Mouse (Mus musculus) forebrain, embryonic 13.5 days (tissue): ENCODE measurements at regions not wholly inside any gene's neighbourhood (a gene's known extent, or its start where the extent isn't known, plus 50 kb on each side); places are given as distances from the start of the nearest gene placed in this dataset.

ENCODE experiments used
- ATAC-seq: fragments of 200-750 bp; cut with Nextera tagmentation; 2 replicates; pipeline ENCODE4 v1.8.0; 2017
- H3K27ac ChIP-seq: fragments of 300-500 bp; sonication (generic); 2 replicates; pipeline ENCODE4 v1.5.1; 2015; ENCODE audit warnings: inconsistent platforms, mild to moderate bottlenecking, moderate library complexity
- H3K27me3 ChIP-seq: fragments of 300-500 bp; sonication (generic); 2 replicates; pipeline ENCODE4 v1.6.1; 2015; ENCODE audit warnings: mild to moderate bottlenecking, inconsistent platforms
- H3K36me3 ChIP-seq: fragments of 300-500 bp; sonication (generic); 2 replicates; pipeline ENCODE4 v1.6.1; 2015; ENCODE audit warnings: mild to moderate bottlenecking, inconsistent platforms; ENCODE audit not compliant: poor library complexity, severe bottlenecking
- H3K4me1 ChIP-seq: fragments of 300-500 bp; sonication (generic); 2 replicates; pipeline ENCODE4 v1.6.1; 2015; ENCODE audit warnings: inconsistent platforms
- H3K4me2 ChIP-seq: fragments of 300-500 bp; sonication (generic); 2 replicates; pipeline ENCODE4 v1.6.1; 2015; ENCODE audit warnings: inconsistent platforms, mild to moderate bottlenecking, moderate library complexity
- H3K4me3 ChIP-seq: fragments of 300-500 bp; sonication (generic); 2 replicates; pipeline ENCODE4 v1.5.1; 2015; ENCODE audit warnings: mild to moderate bottlenecking, inconsistent platforms
- H3K9ac ChIP-seq: fragments of 300-500 bp; sonication (generic); 2 replicates; pipeline ENCODE4 v1.6.1; 2015; ENCODE audit warnings: mild to moderate bottlenecking, inconsistent platforms
- H3K9me3 ChIP-seq: fragments of 300-500 bp; sonication (generic); replicated peaks from 2 replicates; pipeline ENCODE4 v1.6.1; 2016; ENCODE audit warnings: inconsistent platforms
- WGBS: fragments of 180-500 bp; shearing (Covaris S2); methylation state at CpG from one replicate; pipeline ENCODE4 v1.1.7; 2015; 5-methylcytosine and 5-hydroxymethylcytosine counted together

DNA sequence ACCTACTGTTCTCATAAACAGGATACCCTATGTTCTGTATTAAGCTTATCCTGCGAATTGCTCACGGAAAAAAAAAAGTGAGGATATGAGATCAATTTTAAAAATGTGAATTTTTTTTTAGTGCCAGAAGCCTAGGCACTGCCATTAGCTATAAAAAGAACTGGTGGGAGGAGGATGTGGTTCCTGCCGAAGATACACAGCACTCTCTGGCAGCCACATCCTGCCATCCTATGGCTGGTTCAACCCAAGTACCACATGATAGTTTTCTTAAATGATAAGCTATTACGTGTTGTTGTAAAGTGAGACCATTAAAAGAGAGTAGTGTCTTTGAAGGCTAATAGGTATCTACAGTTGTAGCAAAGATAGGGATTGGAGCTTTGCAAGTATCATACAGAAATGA is 58.2 kb upstream of the Ppp3ca start:
- H3K36me3 ChIP-seq: no peaks in the 10 kb centered on the region
- WGBS: 89% methylated on average over 4 of the region's 4 CpGs
- H3K4me1 ChIP-seq: no peaks in the 10 kb centered on the region
- H3K4me2 ChIP-seq: no peak overlapping the region
- ATAC-seq: no peak
- no peaks in the 10 kb centered on the region for H3K9me3 ChIP-seq
- no peak overlapping the region for H3K9ac ChIP-seq
- no peak overlapping the region for H3K27ac ChIP-seq
- no peak overlapping the region for H3K4me3 ChIP-seq
- H3K27me3 ChIP-seq: no peaks in the 10 kb centered on the region

DNA sequence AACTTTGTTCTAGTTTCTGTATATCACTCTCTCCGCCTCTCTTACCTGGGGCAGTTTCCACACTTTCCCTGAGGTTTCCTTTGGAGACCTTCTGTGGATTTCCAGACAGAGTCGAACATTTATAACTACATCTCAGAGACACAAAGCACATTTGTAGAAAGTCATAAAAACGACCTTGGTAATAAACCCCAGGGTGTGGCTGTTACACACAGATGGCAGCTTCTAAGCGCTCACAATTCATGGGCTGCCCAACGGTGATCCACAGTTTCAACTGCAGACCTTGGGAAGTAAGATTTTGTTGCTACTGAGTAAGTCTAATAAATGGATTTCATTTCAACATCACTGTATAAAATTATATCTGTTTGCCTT is 59.4 kb upstream of the Ppp3ca start:
- no peaks in the 10 kb centered on the region for H3K9me3 ChIP-seq
- ATAC-seq: no peak
- no peak overlapping the region for H3K4me2 ChIP-seq
- H3K9ac ChIP-seq: no peak overlapping the region
- no peaks in the 10 kb centered on the region for H3K4me1 ChIP-seq
- H3K27ac ChIP-seq: no peak overlapping the region
- 88% methylated on average over 5 of the region's 5 CpGs for WGBS
- H3K27me3 ChIP-seq: no peaks in the 10 kb centered on the region
- H3K4me3 ChIP-seq: no peak overlapping the region
- H3K36me3 ChIP-seq: no peaks in the 10 kb centered on the region

DNA sequence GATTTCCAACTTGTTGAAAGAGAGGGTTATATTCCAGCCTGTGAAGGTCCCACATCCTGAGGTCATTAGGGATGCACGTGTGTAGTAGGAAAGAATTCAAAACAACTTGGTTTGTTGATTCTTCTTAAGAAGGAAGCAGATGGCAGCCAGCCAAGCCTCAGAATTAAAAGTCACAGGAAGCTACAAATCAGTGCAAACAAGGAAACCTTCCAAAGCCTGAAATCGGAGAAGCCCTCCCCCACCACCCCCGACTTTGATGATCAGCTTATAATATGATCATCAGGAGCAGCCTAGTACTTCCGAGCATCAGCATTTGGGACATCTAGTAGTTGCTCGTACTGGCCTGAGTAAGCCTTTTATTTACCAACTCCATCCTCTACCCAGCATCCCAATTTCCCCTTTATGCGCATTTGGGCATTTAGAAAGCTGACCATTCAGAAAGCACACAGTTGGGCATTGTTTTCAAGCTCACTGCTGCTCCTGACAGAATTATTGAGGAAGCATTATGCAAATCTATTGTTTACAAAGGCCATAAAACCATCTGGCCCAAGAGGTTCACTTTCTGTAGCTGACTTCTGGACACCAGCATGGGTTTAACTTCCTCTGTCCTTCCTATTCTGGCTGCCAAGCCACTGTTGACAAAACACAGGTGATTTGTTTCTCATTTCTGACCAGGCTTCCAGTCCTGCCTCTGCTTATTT is 59.9 kb upstream of the Ppp3ca start:
- Histone ChIP-seq H3K9me3 (no peaks in the 10 kb centered on the region), H3K36me3 (no peaks in the 10 kb centered on the region), H3K27me3 (no peaks in the 10 kb centered on the region), H3K4me2 (no peak overlapping the region), H3K9ac (no peak overlapping the region), H3K4me1 (no peaks in the 10 kb centered on the region), H3K27ac (no peak overlapping the region), H3K4me3 (no peak overlapping the region)
- 56% methylated on average over 6 of the region's 6 CpGs for WGBS
- no peak for ATAC-seq

DNA sequence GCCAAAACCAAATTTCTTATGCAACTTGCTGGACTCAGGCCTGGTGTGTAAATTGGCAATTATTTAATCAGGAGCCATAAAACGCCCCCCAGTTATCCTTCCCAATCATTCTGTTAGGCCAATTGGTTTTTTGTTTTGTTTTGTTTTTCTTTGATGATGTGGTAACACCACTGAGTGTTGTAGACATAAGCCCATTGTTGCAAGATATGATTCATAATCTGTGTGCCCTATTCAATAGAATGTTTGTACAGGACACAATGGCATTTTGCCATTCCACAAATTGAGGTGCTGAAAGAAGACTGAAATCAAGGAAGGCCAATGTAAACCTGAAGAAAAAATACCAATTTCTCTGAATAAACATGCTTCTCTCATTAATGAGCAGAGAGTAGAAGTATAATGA is 68.2 kb upstream of the Ppp3ca start:
- H3K9ac ChIP-seq: no peak overlapping the region
- no peaks in the 10 kb centered on the region for H3K9me3 ChIP-seq
- no peak overlapping the region for H3K4me2 ChIP-seq
- H3K27ac ChIP-seq: no peak overlapping the region
- H3K36me3 ChIP-seq: no peaks in the 10 kb centered on the region
- ATAC-seq: no peak
- no peak overlapping the region for H3K4me3 ChIP-seq
- H3K4me1 ChIP-seq: no peaks in the 10 kb centered on the region
- no peaks in the 10 kb centered on the region for H3K27me3 ChIP-seq
- 74% methylated on average over 1 of the region's 1 CpGs for WGBS

DNA sequence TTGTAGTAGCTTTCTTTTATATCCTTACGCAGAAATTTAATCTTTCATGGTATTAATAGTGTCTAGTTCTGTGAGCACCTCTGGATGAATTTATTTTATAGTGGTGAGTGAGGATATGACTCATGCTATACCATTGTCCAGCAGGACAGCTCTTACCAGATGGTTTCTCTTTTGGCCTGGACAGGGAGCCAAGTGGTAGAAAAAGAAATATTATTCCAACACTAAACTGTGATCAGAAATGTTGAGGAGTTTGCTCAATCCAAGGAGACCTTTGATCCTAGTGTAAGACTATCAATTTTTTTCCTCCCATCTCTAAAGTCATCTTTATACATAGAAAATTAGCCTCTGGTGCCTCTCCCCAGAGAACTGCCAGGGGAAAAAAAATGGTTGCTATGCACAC is 86.0 kb upstream of the Ppp3ca start:
- 98% methylated on average over 1 of the region's 1 CpGs for WGBS
- no peaks in the 10 kb centered on the region for H3K4me1 ChIP-seq

DNA sequence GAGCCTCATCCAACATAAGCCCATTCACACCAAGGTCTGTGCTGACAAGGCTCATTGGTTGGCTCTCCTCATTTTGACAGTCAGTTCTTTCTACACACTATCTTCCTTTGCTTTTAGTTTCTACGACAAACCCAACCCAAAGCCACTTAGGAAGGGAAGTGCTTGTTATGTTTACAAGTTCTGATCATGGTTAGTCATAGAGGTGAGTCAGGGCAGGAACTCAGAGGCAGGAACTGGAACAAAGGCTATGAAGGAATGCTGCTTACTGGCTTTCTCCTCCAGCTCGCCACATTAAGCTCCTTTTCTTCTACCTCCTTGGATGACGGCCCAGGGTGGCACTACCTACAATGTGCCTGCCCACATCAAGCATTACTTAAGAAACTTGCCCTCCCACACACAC is 91.9 kb upstream of the Ppp3ca start:
- WGBS: 66% methylated on average over 3 of the region's 3 CpGs
- no peak overlapping the region for H3K9ac ChIP-seq

More for the DNA sequence above, 86.0 kb upstream of the Ppp3ca start:
- no peaks in the 10 kb centered on the region for H3K27me3 ChIP-seq
- no peak overlapping the region for H3K9ac ChIP-seq
- H3K36me3 ChIP-seq: no peaks in the 10 kb centered on the region
- no peak overlapping the region for H3K4me2 ChIP-seq
- no peak overlapping the region for H3K27ac ChIP-seq
- H3K9me3 ChIP-seq: no peaks in the 10 kb centered on the region
- no peak overlapping the region for H3K4me3 ChIP-seq
- no peak for ATAC-seq

DNA sequence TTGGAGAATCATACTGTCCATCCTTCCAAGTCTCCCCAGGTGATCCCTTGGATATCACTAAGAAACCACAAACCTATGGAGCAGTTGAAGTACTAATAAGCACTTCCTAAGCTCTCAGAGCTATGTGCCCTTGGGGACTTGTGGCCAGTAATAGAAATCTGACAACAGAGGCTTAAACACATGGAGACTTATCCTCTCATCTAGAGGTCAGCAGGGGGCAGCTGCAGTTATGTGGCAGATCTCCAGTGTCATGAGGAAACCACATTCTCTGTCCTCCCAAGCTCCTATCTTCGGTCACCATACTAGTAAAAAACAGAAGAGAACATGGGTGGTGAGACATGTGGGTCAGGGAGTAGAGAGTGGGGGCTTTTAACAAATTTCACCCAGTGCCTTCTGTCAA is 99.4 kb upstream of the Ppp3ca start:
- no peak overlapping the region for H3K4me2 ChIP-seq
- no peaks in the 10 kb centered on the region for H3K9me3 ChIP-seq
- no peak overlapping the region for H3K4me3 ChIP-seq
- H3K36me3 ChIP-seq: no peaks in the 10 kb centered on the region
- no peak for ATAC-seq
- H3K27me3 ChIP-seq: no peaks in the 10 kb centered on the region
- no peak overlapping the region for H3K9ac ChIP-seq
- no peaks in the 10 kb centered on the region for H3K4me1 ChIP-seq
- WGBS: 79% methylated on average over 1 of the region's 1 CpGs
- no peak overlapping the region for H3K27ac ChIP-seq

More for the DNA sequence above, 91.9 kb upstream of the Ppp3ca start:
- no peak for ATAC-seq
- Histone ChIP-seq H3K4me2 (no peak overlapping the region), H3K27me3 (no peaks in the 10 kb centered on the region), H3K4me1 (no peaks in the 10 kb centered on the region), H3K27ac (no peak overlapping the region), H3K4me3 (no peak overlapping the region), H3K9me3 (no peaks in the 10 kb centered on the region), H3K36me3 (no peaks in the 10 kb centered on the region)

DNA sequence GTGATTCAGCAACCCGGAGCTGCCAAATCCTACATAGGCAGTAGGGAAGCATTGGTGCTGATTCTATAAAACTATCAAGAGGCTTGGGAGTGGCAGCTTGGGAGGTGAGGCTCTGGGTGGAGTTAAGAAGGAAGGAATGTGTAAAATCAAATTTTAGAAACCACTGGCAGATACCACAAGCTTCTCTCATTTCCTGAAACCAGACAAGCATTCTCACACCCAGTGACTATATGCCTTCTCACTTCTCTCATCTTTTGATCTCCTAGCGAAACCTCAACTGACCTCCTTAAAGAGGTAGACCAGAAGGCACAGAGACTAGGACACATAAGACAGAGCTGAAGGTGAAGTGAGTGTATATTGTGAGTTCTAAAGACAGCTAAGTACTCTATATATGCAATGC is 113.4 kb upstream of the Ppp3ca start:
- no peaks in the 10 kb centered on the region for H3K36me3 ChIP-seq
- no peak overlapping the region for H3K4me2 ChIP-seq
- no peak overlapping the region for H3K4me3 ChIP-seq
- H3K9me3 ChIP-seq: no peaks in the 10 kb centered on the region
- 88% methylated on average over 2 of the region's 2 CpGs for WGBS
- H3K27me3 ChIP-seq: no peaks in the 10 kb centered on the region
- H3K9ac ChIP-seq: no peak overlapping the region
- no peak overlapping the region for H3K27ac ChIP-seq
- no peaks in the 10 kb centered on the region for H3K4me1 ChIP-seq
- no peak for ATAC-seq

DNA sequence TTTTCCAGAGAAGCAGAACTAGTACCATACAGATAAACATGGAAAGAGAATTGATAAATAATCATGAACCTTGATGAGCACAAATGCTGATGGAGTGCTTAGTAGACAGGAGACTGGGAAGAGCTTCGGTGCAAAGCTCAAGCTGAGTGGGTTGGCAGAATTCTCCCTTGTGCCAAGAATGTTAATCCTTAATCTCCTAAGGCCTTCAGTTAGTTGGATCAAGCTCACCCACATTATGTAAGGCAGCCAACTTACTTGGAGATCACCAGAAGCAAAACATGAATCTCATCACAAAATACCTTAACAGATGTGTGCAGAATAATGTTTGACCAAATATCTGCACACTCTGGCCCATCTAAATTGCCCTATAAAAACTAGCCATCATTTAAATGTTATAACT is 120.5 kb upstream of the Ppp3ca start:
- Histone ChIP-seq H3K4me3 (no peak overlapping the region), H3K4me1 (no peaks in the 10 kb centered on the region), H3K27me3 (no peaks in the 10 kb centered on the region), H3K27ac (no peak overlapping the region), H3K4me2 (no peak overlapping the region), H3K36me3 (no peaks in the 10 kb centered on the region), H3K9ac (no peak overlapping the region), H3K9me3 (no peaks in the 10 kb centered on the region)
- WGBS: 66% methylated on average over 1 of the region's 1 CpGs
- ATAC-seq: no peak

DNA sequence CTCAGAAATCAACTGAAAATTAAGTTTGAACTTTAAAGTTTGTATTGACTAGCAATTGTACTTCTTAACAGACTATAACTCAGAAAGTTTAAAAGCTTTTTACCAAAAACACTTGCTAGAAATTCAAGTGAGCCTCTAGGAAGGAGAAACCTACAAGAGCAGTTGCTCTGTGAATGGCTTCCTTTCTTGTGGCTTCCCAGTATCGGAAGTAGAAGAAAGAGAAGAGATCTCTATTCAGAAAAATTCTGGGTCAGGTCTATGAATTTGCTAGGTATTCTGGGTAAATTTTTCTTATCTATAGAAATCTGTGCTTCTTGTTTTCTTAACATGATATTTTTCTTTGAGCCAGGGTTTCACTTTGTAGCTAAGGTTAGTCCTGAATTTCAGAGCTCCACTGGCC is 138.3 kb upstream of the Ppp3ca start:
- H3K36me3 ChIP-seq: no peaks in the 10 kb centered on the region
- 84% methylated on average over 1 of the region's 1 CpGs for WGBS
- H3K27ac ChIP-seq: no peak overlapping the region
- H3K9ac ChIP-seq: no peak overlapping the region
- H3K9me3 ChIP-seq: no peaks in the 10 kb centered on the region
- no peak overlapping the region for H3K4me2 ChIP-seq
- no peaks in the 10 kb centered on the region for H3K4me1 ChIP-seq
- no peaks in the 10 kb centered on the region for H3K27me3 ChIP-seq
- H3K4me3 ChIP-seq: no peak overlapping the region
- no peak for ATAC-seq

DNA sequence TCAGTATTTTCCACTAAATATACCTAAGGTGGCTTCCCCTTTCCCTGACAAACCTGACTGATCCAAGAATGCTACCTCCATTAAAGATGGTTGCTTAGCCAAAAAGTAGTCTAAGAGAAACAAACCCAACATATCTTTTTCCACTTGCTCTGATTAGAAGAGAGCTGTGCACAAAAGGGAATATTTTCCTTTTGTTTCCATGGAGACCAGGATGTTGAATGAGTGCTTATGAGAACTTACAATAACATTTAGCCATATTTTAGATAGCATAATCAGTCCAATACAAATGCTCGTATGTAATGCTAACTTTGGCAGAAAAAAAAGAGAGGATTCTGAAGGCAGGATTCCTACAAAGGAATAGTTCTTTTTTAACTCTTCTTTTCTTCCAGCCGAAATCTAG is 161.3 kb upstream of the Ppp3ca start:
- no peak overlapping the region for H3K27ac ChIP-seq
- no peaks in the 10 kb centered on the region for H3K36me3 ChIP-seq
- peaks cover 2% of the 10 kb centered on the region; the same call in 1 of the 2 replicates for H3K4me1 ChIP-seq
- H3K27me3 ChIP-seq: no peaks in the 10 kb centered on the region
- no peak overlapping the region for H3K9ac ChIP-seq
- H3K9me3 ChIP-seq: no peaks in the 10 kb centered on the region
- WGBS: 72% methylated on average over 2 of the region's 2 CpGs
- ATAC-seq: no peak
- H3K4me3 ChIP-seq: no peak overlapping the region
- no peak overlapping the region for H3K4me2 ChIP-seq

DNA sequence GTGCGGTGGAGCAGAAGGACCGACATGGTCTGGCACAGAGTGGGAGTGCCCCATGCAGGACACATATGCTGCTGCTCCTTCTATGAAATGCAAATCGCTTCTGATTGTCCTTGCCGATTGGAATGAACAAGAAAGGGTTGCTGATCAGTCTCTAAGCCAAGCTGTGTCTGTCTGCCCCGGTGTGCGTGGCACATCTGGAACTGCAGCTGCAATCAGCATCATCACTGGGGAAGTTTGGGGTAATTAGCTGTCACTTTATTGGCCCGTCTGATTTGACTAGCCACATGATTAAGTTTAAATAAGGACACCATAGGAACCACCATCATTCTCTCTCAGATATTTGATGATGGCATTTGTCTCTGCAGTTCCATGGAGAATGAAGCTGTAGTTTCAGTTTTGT is 162.9 kb upstream of the Ppp3ca start:
- Histone ChIP-seq H3K9me3 (no peaks in the 10 kb centered on the region), H3K4me3 (no peak overlapping the region), H3K27ac (no peak overlapping the region), H3K27me3 (no peaks in the 10 kb centered on the region), H3K9ac (no peak overlapping the region), H3K36me3 (no peaks in the 10 kb centered on the region), H3K4me2 (no peak overlapping the region), H3K4me1 (peaks cover 2% of the 10 kb centered on the region; the same call in 1 of the 2 replicates)
- WGBS: 77% methylated on average over 7 of the region's 7 CpGs
- peak; percentile 33; the same call in 1 of the 2 replicates for ATAC-seq

DNA sequence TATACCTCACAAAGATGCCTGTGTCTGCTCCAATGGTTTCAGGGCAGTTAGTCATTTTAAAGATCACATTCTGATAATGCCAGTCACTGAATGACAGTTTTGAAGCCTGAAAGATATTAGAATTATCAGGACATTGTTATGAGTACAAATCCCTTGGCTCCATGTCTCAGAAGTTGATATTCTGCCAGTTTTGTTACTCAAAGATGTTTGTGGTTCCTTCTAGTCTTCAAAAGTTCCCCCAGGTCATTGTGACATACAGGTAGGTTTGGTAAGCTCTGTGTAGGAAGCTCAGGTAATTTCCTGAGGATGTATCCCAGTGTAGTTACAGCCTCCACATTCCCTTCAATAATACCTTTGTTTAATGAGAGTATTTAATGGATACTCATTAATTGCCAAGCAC is 169.0 kb upstream of the Bank1 start:
- no peaks in the 10 kb centered on the region for H3K9me3 ChIP-seq
- no peak for ATAC-seq
- no peak overlapping the region for H3K4me2 ChIP-seq
- no peaks in the 10 kb centered on the region for H3K36me3 ChIP-seq
- no peak overlapping the region for H3K4me3 ChIP-seq
- no peaks in the 10 kb centered on the region for H3K27me3 ChIP-seq
- H3K9ac ChIP-seq: no peak overlapping the region
- no peak overlapping the region for H3K27ac ChIP-seq
- no peaks in the 10 kb centered on the region for H3K4me1 ChIP-seq
